Mouse (Mus musculus) gonadal fat pad, adult 2 months (tissue): Measurements from ENCODE around the gene Siglecf. TPM values are rescaled to one million over a fixed set of nuclear protein-coding genes. Genes with fewer than 3 reads are reported as not detected.

Source experiments
- DNase-seq: peaks from one replicate; pipeline ENCODE4 v3.0.0-alpha.2; 2012; ENCODE audit warnings: low read depth
- polyA plus RNA-seq: library from polyadenylated mRNA; depleted of rRNA; stranded (reverse); fragments of >200 nt; gene quantifications from 2 replicates; pipeline ENCODE4 v1.2.3, GENCODE M21; 2012; rRNA removed

Gene Siglecf
- polyA plus RNA-seq, 1 experiment: 0.88 TPM

GRCm38 (mm10) chr7:43378226-43378625 lies 27.1 kb downstream of the Siglecf start:
- no peak for DNase-seq

- no peak for DNase-seq
Measured at GRCm38 (mm10) chr7:43392349-43393121, 41.4 kb downstream of the Siglecf start.

GRCm38 (mm10) chr7:43399501-43399900 lies 48.4 kb downstream of the Siglecf start:
- DNase-seq: no peak

GRCm38 (mm10) chr7:43402718-43403117 lies 51.6 kb downstream of the Siglecf start:
- no peak for DNase-seq

- DNase-seq: no peak
Measured at GRCm38 (mm10) chr7:43407573-43407972, 56.4 kb downstream of the Siglecf start.

- DNase-seq: no peak
Measured at GRCm38 (mm10) chr7:43408131-43408553, 57.0 kb downstream of the Siglecf start, which contains the start of gene Siglecg. Siglecg (plus strand) TSS chr7:43408204.

GRCm38 (mm10) chr7:43409084-43409483 lies 57.9 kb downstream of the Siglecf start:
- no peak for DNase-seq

Other genes starting within 250 kb of the Siglecf start
- not detected in 2 replicates for gene Zfp936, start 237.1 kb upstream of the Siglecf start, polyA plus RNA-seq
- 5.4 and 6.5 TPM in 2 replicates for gene Zfp715, start 38.0 kb upstream of the Siglecf start, polyA plus RNA-seq
- 2.0 and 2.2 TPM in 2 replicates for gene Siglecg, start 56.9 kb downstream of the Siglecf start, polyA plus RNA-seq
- 0.04 TPM in 1 of 2 replicates, not detected in the other for gene Lim2, start 76.3 kb downstream of the Siglecf start, polyA plus RNA-seq
- 3.1 and 4.1 TPM in 2 replicates for gene Nkg7, start 85.7 kb downstream of the Siglecf start, polyA plus RNA-seq
- gene Cldnd2, start 89.4 kb downstream of the Siglecf start, polyA plus RNA-seq: 0.27 and 0.38 TPM in 2 replicates
- gene Etfb, start 92.7 kb downstream of the Siglecf start, polyA plus RNA-seq: 171 and 189 TPM in 2 replicates
- gene Gm45233, start 92.8 kb downstream of the Siglecf start, polyA plus RNA-seq: 3.0 and 3.3 TPM in 2 replicates
- gene Vsig10l, start 111.8 kb downstream of the Siglecf start, polyA plus RNA-seq: 4.7 and 5.2 TPM in 2 replicates
- gene Iglon5, start 138.7 kb downstream of the Siglecf start, polyA plus RNA-seq: 0.95 and 1.3 TPM in 2 replicates
- not detected in 2 replicates for gene 4931406B18Rik, start 154.6 kb downstream of the Siglecf start, polyA plus RNA-seq
- gene Cd33, start 193.1 kb downstream of the Siglecf start, polyA plus RNA-seq: 11.1 and 11.2 TPM in 2 replicates
- gene Zfp658, start 210.9 kb downstream of the Siglecf start, polyA plus RNA-seq: 1.9 and 2.4 TPM in 2 replicates
- gene Zfp719, start 228.3 kb downstream of the Siglecf start, polyA plus RNA-seq: 3.2 and 4.2 TPM in 2 replicates